Mouse (Mus musculus): ENCODE results near the gene Chit1. TPM values are rescaled to one million over a fixed set of nuclear protein-coding genes. Genes with fewer than 3 reads are reported as not detected.

Chit1 gene
- total RNA-seq, 2 experiments from 2014 or later = 0.16 to 0.27 TPM

Other genes starting within 250 kb of the Chit1 start
- under 1 TPM; 0.22 to 0.49 TPM for gene Optc, start 203.2 kb upstream of the Chit1 start, total RNA-seq (2021)
- 10 to 100 TPM; 25.2 to 27.4 TPM for gene Prelp, start 189.8 kb upstream of the Chit1 start, total RNA-seq (2021)
- 100 to 1,000 TPM; 108 to 184 TPM for gene Fmod, start 74.0 kb upstream of the Chit1 start, total RNA-seq (2021)
- 10 to 100 TPM; 22.4 to 26.7 TPM for gene Btg2, start 32.1 kb upstream of the Chit1 start, total RNA-seq (2021)
- 10 to 100 TPM in 1 of 2 experiments, 1 to 10 TPM in 1; 9.7 to 12.8 TPM for gene Chil1, start 70.9 kb downstream of the Chit1 start, total RNA-seq (2021)
- 10 to 100 TPM; 64.5 to 81.3 TPM for gene Mybph, start 82.2 kb downstream of the Chit1 start, total RNA-seq (2021)
- gene Adora1, start 124.2 kb downstream of the Chit1 start, total RNA-seq (2021) = under 1 TPM; 0.61 to 0.78 TPM
- 100 to 1,000 TPM; 212 to 220 TPM for gene Myog, start 178.7 kb downstream of the Chit1 start, total RNA-seq (2021)
- gene Ppfia4, start 221.7 kb downstream of the Chit1 start, total RNA-seq (2021) = 10 to 100 TPM; 25.5 to 26.2 TPM